Mouse (Mus musculus): Measurements from ENCODE around the gene Lrrc37a. TPM values are rescaled to one million over a fixed set of nuclear protein-coding genes. Genes with fewer than 3 reads are reported as not detected.
"Not testable (repeated sequence)": the region's sequence is repeated elsewhere in the genome, so short reads cannot be mapped to it uniquely, and the experiment has no call there.

The Lrrc37a gene
- polyA plus RNA-seq, 1 experiment from 2014 or later: not detected

DNA sequence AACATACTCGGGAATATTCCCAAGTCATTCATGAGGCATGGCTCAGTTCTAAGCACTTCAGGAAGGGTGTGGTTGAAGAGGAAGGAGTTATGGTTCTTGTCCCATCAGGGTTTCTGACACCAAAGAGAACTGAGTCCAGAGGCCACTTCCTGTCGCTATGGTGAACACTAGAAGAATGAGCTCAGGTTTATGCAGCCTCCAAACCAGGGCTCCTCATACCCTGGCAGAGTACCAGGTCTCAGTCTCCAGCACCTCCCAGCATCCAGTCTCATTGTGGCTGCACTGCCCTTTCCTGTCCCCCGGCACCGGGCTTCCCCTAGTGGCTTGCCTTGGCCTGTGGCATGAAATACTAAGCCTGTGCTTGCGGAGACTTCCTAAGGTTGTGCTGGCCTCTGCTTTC, 85.2 kb downstream of the Lrrc37a start:
- Histone ChIP-seq H3K27me3 (ENCODE audit: control insufficient read depth, insufficient read depth, low read length) (no peaks in the 10 kb centered on the region), H3K9me3 (ENCODE audit: control insufficient read depth, low read length) (no peaks in the 10 kb centered on the region), H3K4me3 (replicated peaks; ENCODE audit: low read length) (no peak overlapping the region), H3K9ac (no peak overlapping the region), H3K4me2 (replicated peaks) (no peak overlapping the region), H3K4me1 (replicated peaks; ENCODE audit: control insufficient read depth, insufficient read depth, low read length) (no peaks in the 10 kb centered on the region), H3K27ac (no peak overlapping the region), H3K36me3 (replicated peaks; ENCODE audit: control insufficient read depth, insufficient read depth) (no peaks in the 10 kb centered on the region)
- WGBS: 81% methylated on average over 5 of the region's 5 CpGs
- no peak for DNase-seq (ENCODE audit: low spot score)
- ATAC-seq (ENCODE audit: low FRiP score): no peak

GRCm38 (mm10) chr11:103413516-103413915, 90.9 kb downstream of the Lrrc37a start:
- ATAC-seq (ENCODE audit: low FRiP score) (no peak), DNase-seq (ENCODE audit: low spot score) (no peak)
- Histone ChIP-seq H3K27ac (no peak overlapping the region), H3K36me3 (replicated peaks; ENCODE audit: control insufficient read depth, insufficient read depth) (no peaks in the 10 kb centered on the region), H3K4me2 (replicated peaks) (peak overlapping the region; percentile 69), H3K4me3 (replicated peaks; ENCODE audit: low read length) (no peak overlapping the region), H3K27me3 (ENCODE audit: control insufficient read depth, insufficient read depth, low read length) (no peaks in the 10 kb centered on the region), H3K9me3 (ENCODE audit: control insufficient read depth, low read length) (no peaks in the 10 kb centered on the region), H3K4me1 (replicated peaks; ENCODE audit: control insufficient read depth, insufficient read depth, low read length) (peaks cover 9% of the 10 kb centered on the region), H3K9ac (no peak overlapping the region)
- 78% methylated on average over 1 of the region's 1 CpGs for WGBS

GRCm38 (mm10) chr11:103412950-103413423, 91.4 kb downstream of the Lrrc37a start:
- H3K9ac ChIP-seq: peak overlapping the region; percentile 79
- H3K27me3 ChIP-seq (ENCODE audit: control insufficient read depth, insufficient read depth, low read length): no peaks in the 10 kb centered on the region
- peak overlapping the region; percentile 75 for H3K27ac ChIP-seq
- H3K4me2 ChIP-seq (replicated peaks): peak overlapping the region; percentile 69
- no peaks in the 10 kb centered on the region for H3K9me3 ChIP-seq (ENCODE audit: control insufficient read depth, low read length)
- 2% methylated on average over 14 of the region's 14 CpGs for WGBS
- peak overlapping the region; percentile 84 for H3K4me3 ChIP-seq (replicated peaks; ENCODE audit: low read length)
- DNase-seq (ENCODE audit: low spot score) (no peak), ATAC-seq (ENCODE audit: low FRiP score) (no peak; the same call in none of the 2 replicates)
- no peaks in the 10 kb centered on the region for H3K36me3 ChIP-seq (replicated peaks; ENCODE audit: control insufficient read depth, insufficient read depth)
- peaks cover 9% of the 10 kb centered on the region for H3K4me1 ChIP-seq (replicated peaks; ENCODE audit: control insufficient read depth, insufficient read depth, low read length)

DNA sequence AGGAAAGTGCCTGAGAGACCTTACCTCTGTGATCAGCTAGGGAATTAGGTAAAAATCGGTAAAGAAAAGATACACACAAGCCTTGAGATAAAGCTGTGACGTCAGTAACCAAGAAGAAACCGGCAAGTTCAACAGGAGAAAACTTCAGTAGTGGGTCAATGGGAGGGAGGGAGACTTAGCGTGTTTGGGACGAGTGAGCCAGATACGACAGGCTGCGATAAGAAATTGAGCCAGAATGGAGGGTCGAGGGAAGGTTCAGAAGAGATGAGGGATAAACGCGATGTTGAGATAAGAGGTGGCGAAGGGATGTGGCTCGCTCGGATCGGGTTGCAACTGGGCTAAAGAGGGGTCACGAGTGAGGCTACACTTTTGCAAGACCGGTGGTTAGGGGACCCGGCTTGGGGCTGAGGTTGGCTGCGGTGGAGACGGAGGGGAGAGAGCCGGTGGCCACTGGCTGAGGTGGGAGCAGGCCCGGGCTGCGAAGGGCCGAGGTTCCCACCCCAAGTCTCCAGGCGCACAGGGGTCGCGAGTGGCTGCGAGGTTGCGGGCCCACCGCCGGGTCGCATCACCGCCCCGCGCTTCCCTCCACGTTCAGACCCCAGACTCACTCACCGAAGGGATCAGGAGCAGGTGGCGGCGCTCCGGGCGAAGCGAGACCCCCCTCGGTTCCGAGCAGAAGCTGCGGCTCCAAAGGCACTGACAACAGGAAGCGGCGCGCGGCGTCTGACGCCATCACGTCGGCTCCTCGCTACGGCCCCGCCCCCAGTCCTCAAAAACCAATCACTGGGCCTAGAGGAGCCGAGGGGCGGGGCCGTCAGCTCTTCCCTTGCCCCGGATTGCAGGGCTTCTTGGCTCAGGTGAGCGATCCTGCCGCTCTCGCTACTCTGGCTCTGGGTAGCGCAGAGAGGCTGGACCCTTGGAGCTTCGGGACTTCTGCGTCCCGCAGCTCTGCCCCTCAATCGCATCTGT, 92.1 kb downstream of the Lrrc37a start, which contains the start of gene Plekhm1:
TSS of gene Plekhm1 (minus strand) at position 707 of the 969 bp plus-strand sequence.
- peak within 1 kb of the TSS; percentile 79 for H3K27ac ChIP-seq
- DNase-seq (ENCODE audit: low spot score) (peak; percentile 95), ATAC-seq (ENCODE audit: low FRiP score) (peak; percentile 99)
- peaks cover 9% of the 10 kb centered on the region for H3K4me1 ChIP-seq (replicated peaks; ENCODE audit: control insufficient read depth, insufficient read depth, low read length)
- peak within 1 kb of the TSS; percentile 69 for H3K4me2 ChIP-seq (replicated peaks)
- H3K36me3 ChIP-seq (replicated peaks; ENCODE audit: control insufficient read depth, insufficient read depth): no peaks in the 10 kb centered on the region
- H3K9ac ChIP-seq: peak within 1 kb of the TSS; percentile 79
- no peaks in the 10 kb centered on the region for H3K9me3 ChIP-seq (ENCODE audit: control insufficient read depth, low read length)
- H3K4me3 ChIP-seq (replicated peaks; ENCODE audit: low read length): peak within 1 kb of the TSS; percentile 84
- H3K27me3 ChIP-seq (ENCODE audit: control insufficient read depth, insufficient read depth, low read length): no peaks in the 10 kb centered on the region
- under 1% methylated on average over 67 of the region's 67 CpGs for WGBS

GRCm38 (mm10) chr11:103411301-103411700, 93.1 kb downstream of the Lrrc37a start:
- peak overlapping the region; percentile 69 for H3K4me2 ChIP-seq (replicated peaks)
- no peak overlapping the region for H3K27ac ChIP-seq
- ATAC-seq (ENCODE audit: low FRiP score) (no peak), DNase-seq (ENCODE audit: low spot score) (no peak)
- WGBS: 77% methylated on average over 1 of the region's 1 CpGs
- H3K36me3 ChIP-seq (replicated peaks; ENCODE audit: control insufficient read depth, insufficient read depth): no peaks in the 10 kb centered on the region; the same call in 1 of the 2 replicates
- no peaks in the 10 kb centered on the region for H3K27me3 ChIP-seq (ENCODE audit: control insufficient read depth, insufficient read depth, low read length)
- H3K4me3 ChIP-seq (replicated peaks; ENCODE audit: low read length): no peak overlapping the region
- peaks cover 9% of the 10 kb centered on the region for H3K4me1 ChIP-seq (replicated peaks; ENCODE audit: control insufficient read depth, insufficient read depth, low read length)
- no peaks in the 10 kb centered on the region for H3K9me3 ChIP-seq (ENCODE audit: control insufficient read depth, low read length)
- H3K9ac ChIP-seq: no peak overlapping the region; the same call in 1 of the 2 replicates

- ATAC-seq (ENCODE audit: low FRiP score): no peak
- Histone ChIP-seq H3K27me3 (ENCODE audit: control insufficient read depth, insufficient read depth, low read length) (no peaks in the 10 kb centered on the region), H3K4me2 (replicated peaks) (no peak overlapping the region), H3K4me3 (replicated peaks; ENCODE audit: low read length) (no peak overlapping the region), H3K9ac (no peak overlapping the region), H3K4me1 (replicated peaks; ENCODE audit: control insufficient read depth, insufficient read depth, low read length) (peaks cover 9% of the 10 kb centered on the region), H3K27ac (no peak overlapping the region), H3K36me3 (replicated peaks; ENCODE audit: control insufficient read depth, insufficient read depth) (peaks cover 3% of the 10 kb centered on the region; the same call in 1 of the 2 replicates), H3K9me3 (ENCODE audit: control insufficient read depth, low read length) (no peaks in the 10 kb centered on the region)
- DNase-seq (ENCODE audit: low spot score): no peak
- WGBS: 93% methylated on average over 13 of the region's 13 CpGs
Measured at GRCm38 (mm10) chr11:103408880-103409279, 95.5 kb downstream of the Lrrc37a start.

GRCm38 (mm10) chr11:103407136-103407535, 97.3 kb downstream of the Lrrc37a start:
- WGBS: 63% methylated on average over 5 of the region's 5 CpGs
- H3K27me3 ChIP-seq (ENCODE audit: control insufficient read depth, insufficient read depth, low read length); ATAC-seq (ENCODE audit: low FRiP score); H3K4me1 ChIP-seq (replicated peaks; ENCODE audit: control insufficient read depth, insufficient read depth, low read length); H3K4me2 ChIP-seq (replicated peaks); H3K9ac ChIP-seq; H3K27ac ChIP-seq; DNase-seq (ENCODE audit: low spot score); H3K4me3 ChIP-seq (replicated peaks; ENCODE audit: low read length); H3K9me3 ChIP-seq (ENCODE audit: control insufficient read depth, low read length): not testable (repeated sequence)
- peaks cover 14% of the 10 kb centered on the region for H3K36me3 ChIP-seq (replicated peaks; ENCODE audit: control insufficient read depth, insufficient read depth)

DNA sequence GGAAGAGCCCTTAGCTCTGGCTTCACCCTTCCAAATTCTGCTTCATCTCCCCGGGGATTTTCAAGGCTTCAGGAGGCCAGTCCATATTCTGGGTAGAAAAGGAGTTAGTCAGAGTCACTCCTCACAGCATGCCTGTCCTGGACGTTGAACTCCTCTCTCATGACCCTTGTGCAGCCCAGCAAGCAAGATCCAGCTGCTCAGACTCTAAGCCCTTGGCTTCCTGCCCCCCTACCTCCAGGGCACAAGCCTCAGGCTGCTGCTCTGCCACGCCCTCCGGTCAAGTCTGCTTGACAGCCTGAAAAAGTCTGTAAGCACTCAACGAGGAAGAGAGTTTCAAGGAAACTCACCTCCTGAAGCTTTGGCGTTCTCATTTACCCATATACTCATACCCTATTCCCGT, 97.8 kb downstream of the Lrrc37a start:
- H3K9me3 ChIP-seq (ENCODE audit: control insufficient read depth, low read length): no peaks in the 10 kb centered on the region
- no peak overlapping the region for H3K4me2 ChIP-seq (replicated peaks)
- no peak overlapping the region for H3K9ac ChIP-seq
- H3K27me3 ChIP-seq (ENCODE audit: control insufficient read depth, insufficient read depth, low read length): no peaks in the 10 kb centered on the region
- 81% methylated on average over 7 of the region's 7 CpGs for WGBS
- H3K4me1 ChIP-seq (replicated peaks; ENCODE audit: control insufficient read depth, insufficient read depth, low read length): peaks cover 5% of the 10 kb centered on the region
- DNase-seq (ENCODE audit: low spot score) (no peak), ATAC-seq (ENCODE audit: low FRiP score) (no peak)
- no peak overlapping the region for H3K4me3 ChIP-seq (replicated peaks; ENCODE audit: low read length)
- no peak overlapping the region for H3K27ac ChIP-seq
- peaks cover 17% of the 10 kb centered on the region for H3K36me3 ChIP-seq (replicated peaks; ENCODE audit: control insufficient read depth, insufficient read depth)

DNA sequence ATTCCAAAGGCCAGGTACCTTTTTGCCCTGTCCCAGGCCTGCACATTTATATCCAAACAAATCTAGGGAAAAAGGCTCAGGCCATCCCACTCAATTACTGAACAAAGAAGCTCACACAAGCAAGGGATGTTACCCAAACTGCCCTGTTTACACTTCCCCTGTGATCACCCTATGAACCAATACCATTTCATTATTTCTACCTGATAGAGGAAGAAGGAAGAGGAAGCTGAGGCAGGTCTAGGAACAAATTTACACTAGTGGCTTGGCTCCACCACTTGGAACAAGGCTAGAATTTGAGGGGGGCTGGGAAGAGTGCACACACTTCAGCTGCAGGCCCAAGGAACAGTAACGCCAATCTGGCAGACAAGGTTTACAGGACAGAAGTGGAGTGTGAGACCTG, 98.6 kb downstream of the Lrrc37a start:
- no peak for DNase-seq (ENCODE audit: low spot score)
- H3K9me3 ChIP-seq (ENCODE audit: control insufficient read depth, low read length): no peaks in the 10 kb centered on the region
- H3K9ac ChIP-seq: no peak overlapping the region
- no peak overlapping the region for H3K4me3 ChIP-seq (replicated peaks; ENCODE audit: low read length)
- no peak for ATAC-seq (ENCODE audit: low FRiP score)
- no peaks in the 10 kb centered on the region for H3K4me1 ChIP-seq (replicated peaks; ENCODE audit: control insufficient read depth, insufficient read depth, low read length)
- H3K4me2 ChIP-seq (replicated peaks): no peak overlapping the region
- H3K27ac ChIP-seq: no peak overlapping the region
- WGBS: 94% methylated on average over 1 of the region's 1 CpGs
- no peaks in the 10 kb centered on the region for H3K27me3 ChIP-seq (ENCODE audit: control insufficient read depth, insufficient read depth, low read length)
- peaks cover 20% of the 10 kb centered on the region for H3K36me3 ChIP-seq (replicated peaks; ENCODE audit: control insufficient read depth, insufficient read depth)

All from hindbrain, embryonic 14.5 days (tissue).